Mouse (Mus musculus) CH12.LX (cell line): ENCODE data around the gene Arpp21. TPM values are rescaled to one million over a fixed set of nuclear protein-coding genes. Genes with fewer than 3 reads are reported as not detected.

Experiments
- DNase-seq: peaks from one replicate; pipeline ENCODE4 v3.0.0-alpha.2; 2013; ENCODE audit errors: extremely low read depth
- H3K27ac ChIP-seq: 2 replicates; pipeline ENCODE4 v1.5.1; 2012; ENCODE audit warnings: low read depth, mild to moderate bottlenecking, control low read depth, moderate library complexity; ENCODE audit not compliant: insufficient read depth
- H3K27me3 ChIP-seq: replicated peaks from 2 replicates; pipeline ENCODE3; 2012; ENCODE audit warnings: inconsistent platforms
- H3K36me3 ChIP-seq, 2 experiments: replicated peaks in 1 of 2; 2 replicates each; pipeline versions ENCODE3 to v1.6.1; 2012; ENCODE audit warnings: inconsistent platforms in 1 of 2, low read length in 1 of 2, mild to moderate bottlenecking in 1 of 2, mixed read lengths in 1 of 2, moderate library complexity in 1 of 2; ENCODE audit not compliant: control insufficient read depth in 1 of 2, insufficient read depth in 1 of 2
- H3K4me1 ChIP-seq, 2 experiments: 2 replicates each; pipeline ENCODE4 v1.6.1; 2012; ENCODE audit warnings: inconsistent platforms in 1 of 2, moderate library complexity in 1 of 2; ENCODE audit not compliant: insufficient read depth in 2 of 2, control insufficient read depth in 1 of 2
- H3K4me2 ChIP-seq: 2 replicates; pipeline ENCODE4 v1.6.1; 2012; ENCODE audit warnings: low read depth, mild to moderate bottlenecking, control low read depth; ENCODE audit not compliant: poor library complexity, insufficient read depth, severe bottlenecking
- H3K4me3 ChIP-seq, 3 experiments: fragments of 150-350 bp in 1 of 3; sonication (generic) in 1 of 3; replicated peaks in 1 of 3; 2 replicates each; pipeline versions ENCODE3 to v1.5.1; 2011 to 2012; ENCODE audit warnings: low read depth in 2 of 3, low read length in 2 of 3, mild to moderate bottlenecking in 2 of 3, moderate library complexity in 2 of 3, control low read depth in 1 of 3, improper control_type of control experiment in 1 of 3, inconsistent platforms in 1 of 3, mixed read lengths in 1 of 3; ENCODE audit not compliant: poor library complexity in 1 of 3
- H3K79me2 ChIP-seq: replicated peaks from 2 replicates; pipeline ENCODE4 v1.6.1; 2012; ENCODE audit warnings: mild to moderate bottlenecking, moderate library complexity; ENCODE audit not compliant: control insufficient read depth, poor library complexity, insufficient read depth, severe bottlenecking; ENCODE audit errors: extremely low read depth
- H3K9ac ChIP-seq: 2 replicates; pipeline ENCODE4 v1.6.1; 2012; ENCODE audit warnings: low read depth, mild to moderate bottlenecking, control low read depth, moderate library complexity; ENCODE audit not compliant: insufficient read depth
- H3K9me3 ChIP-seq: replicated peaks from 2 replicates; pipeline ENCODE3; 2012; ENCODE audit warnings: low read length, inconsistent platforms, mixed read lengths
- CHD1 ChIP-seq: IDR thresholded peaks from 2 replicates; pipeline ENCODE4 v1.6.1; 2012; ENCODE audit warnings: low read depth, low read length, improper control_type of control experiment, inconsistent platforms
- CHD2 ChIP-seq: IDR thresholded peaks from 2 replicates; pipeline ENCODE4 v1.6.1; 2011; ENCODE audit warnings: low read length, improper control_type of control experiment
- CTCF ChIP-seq, 2 experiments: IDR thresholded peaks in 1 of 2; conservative IDR thresholded peaks in 1 of 2; 2 replicates each; pipeline ENCODE4 v1.5.1; 2011 to 2012; ENCODE audit warnings: low read depth in 2 of 2, low read length in 2 of 2, improper control_type of control experiment in 1 of 2, inconsistent platforms in 1 of 2, mild to moderate bottlenecking in 1 of 2, moderate library complexity in 1 of 2
- EP300 ChIP-seq: IDR thresholded peaks from 2 replicates; pipeline ENCODE4 v1.6.1; 2011; ENCODE audit warnings: low read length, improper control_type of control experiment
- ETS1 ChIP-seq: conservative IDR thresholded peaks from 2 replicates; pipeline ENCODE4 v1.6.1; 2012; ENCODE audit warnings: low read depth, mild to moderate bottlenecking, inconsistent platforms, low read length, improper control_type of control experiment, moderate library complexity
- HCFC1 ChIP-seq: IDR thresholded peaks from 2 replicates; pipeline ENCODE4 v1.6.1; 2012; ENCODE audit warnings: low read depth, mild to moderate bottlenecking, inconsistent platforms, low read length, improper control_type of control experiment
- IRF4 ChIP-seq: IDR thresholded peaks from 2 replicates; pipeline ENCODE4 v1.6.1; 2014; ENCODE audit warnings: low read depth, mild to moderate bottlenecking, inconsistent platforms, low read length, improper control_type of control experiment
- MAX ChIP-seq: IDR thresholded peaks from 2 replicates; pipeline ENCODE4 v1.6.1; 2011; ENCODE audit warnings: low read length, improper control_type of control experiment
- MYC ChIP-seq: IDR thresholded peaks from 2 replicates; pipeline ENCODE4 v1.6.1; 2011; ENCODE audit warnings: low read depth, mild to moderate bottlenecking, improper control_type of control experiment, low read length
- NELFE ChIP-seq: IDR thresholded peaks from 2 replicates; pipeline ENCODE4 v1.6.1; 2011; ENCODE audit warnings: low read depth, low read length, improper control_type of control experiment
- NRF1 ChIP-seq: IDR thresholded peaks from 2 replicates; pipeline ENCODE4 v1.6.1; 2014; ENCODE audit warnings: low read depth, mild to moderate bottlenecking, inconsistent platforms, low read length, improper control_type of control experiment, moderate library complexity
- PAX5 ChIP-seq: IDR thresholded peaks from 2 replicates; pipeline ENCODE4 v1.6.1; 2012; ENCODE audit warnings: low read length, inconsistent platforms, mixed read lengths
- POLR2AphosphoS2 ChIP-seq: IDR thresholded peaks from 2 replicates; pipeline ENCODE4 v1.6.1; 2011; ENCODE audit warnings: low read depth, low read length, improper control_type of control experiment
- RCOR1 ChIP-seq: conservative IDR thresholded peaks from 2 replicates; pipeline ENCODE4 v1.6.1; 2012; ENCODE audit warnings: low read depth, mild to moderate bottlenecking, inconsistent platforms, low read length, improper control_type of control experiment
- TCF12 ChIP-seq: IDR thresholded peaks from 2 replicates; pipeline ENCODE4 v1.6.1; 2014; ENCODE audit warnings: low read depth, mild to moderate bottlenecking, inconsistent platforms, low read length, improper control_type of control experiment
- USF2 ChIP-seq: conservative IDR thresholded peaks from 2 replicates; pipeline ENCODE4 v1.6.1; 2011; ENCODE audit warnings: low read depth, low read length, improper control_type of control experiment
- ZC3H11A ChIP-seq: IDR thresholded peaks from 2 replicates; pipeline ENCODE4 v1.6.1; 2012; ENCODE audit warnings: low read depth, mild to moderate bottlenecking, inconsistent platforms, low read length, improper control_type of control experiment
- ZKSCAN1 ChIP-seq: IDR thresholded peaks from 2 replicates; pipeline ENCODE4 v1.6.1; 2012; ENCODE audit warnings: low read depth, inconsistent platforms, low read length, improper control_type of control experiment, borderline replicate concordance
- ZMIZ1 ChIP-seq: IDR thresholded peaks from 2 replicates; pipeline ENCODE4 v1.6.1; 2012; ENCODE audit warnings: low read depth, mild to moderate bottlenecking, inconsistent platforms, low read length, improper control_type of control experiment
- ZNF384 ChIP-seq: IDR thresholded peaks from 2 replicates; pipeline ENCODE4 v1.6.1; 2012; ENCODE audit warnings: low read depth, low read length, improper control_type of control experiment, inconsistent platforms
- dilution Hi-C: fragments of 300-500 bp; cut with MboI; formaldehyde crosslinking; loops from 2 replicates; pipeline ENCODE4 v1.14.3; 2020; ENCODE audit warnings: low sequenced_read_pairs; ENCODE audit not compliant: extremely low pct_unique_long_range_greater_than_20kb, extremely low pct_ligation_motif_present
- in situ Hi-C: fragments of 300-500 bp; cut with MboI; formaldehyde crosslinking; loops from 3 replicates; pipeline ENCODE4 v1.14.3; 2019; ENCODE audit warnings: low sequenced_read_pairs, low pct_ligation_motif_present, low pct_unique_long_range_greater_than_20kb, mixed read lengths
- polyA plus RNA-seq: library from polyadenylated mRNA; unstranded; fragments of >175 nt; gene quantifications from 2 replicates; pipeline ENCODE4 v1.2.1, GENCODE M21; 2012; ENCODE audit warnings: low read depth; ENCODE audit not compliant: insufficient read length
- total RNA-seq, 2 experiments: library from RNA; depleted of rRNA; stranded (reverse); fragments of 300-350 nt in 1 of 2; fragments of >200 nt in 1 of 2; gene quantifications; 2 replicates each; pipeline ENCODE4 v1.2.3; 2012 to 2014

The Arpp21 gene
- total and polyA plus RNA-seq, 3 experiments: not detected

GRCm38 (mm10) chr9:112111610-112112009 is 124.1 kb downstream of the Arpp21 start:
- 0 out of 4 replicates have a peak, but pooled peaks of 1 of the 2 experiments have one; percentile 10 for TF ChIP-seq CTCF (conservative IDR thresholded peaks at IDR 0.05 in 1 of 2, IDR thresholded peaks at IDR 0.05 in 1 of 2; ENCODE audit: low read depth in 2 of 2, low read length in 2 of 2)
- TF ChIP-seq NELFE: no peak
- no peak for TF ChIP-seq MAX
- no peak for TF ChIP-seq HCFC1

DNA sequence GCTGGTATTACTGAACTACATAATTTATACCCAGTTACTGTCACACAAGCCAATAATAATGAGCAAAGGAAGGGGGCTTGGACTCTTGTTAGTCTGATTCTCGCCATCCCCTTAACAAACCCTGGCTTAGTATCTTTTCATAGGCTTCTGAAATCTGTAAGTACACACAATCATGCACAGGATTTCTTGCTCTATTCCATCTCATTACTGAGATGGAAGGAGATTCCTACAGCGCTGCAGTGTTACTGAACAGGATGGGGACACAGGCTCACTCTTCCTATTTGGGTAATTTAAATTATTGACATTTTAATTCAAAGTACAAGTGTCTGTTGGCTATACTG is 132.9 kb downstream of the Arpp21 start:
- Histone ChIP-seq H3K27ac (no peak overlapping the region), H3K4me2 (no peak overlapping the region), H3K27me3 (no peaks in the 10 kb centered on the region), H3K9ac (no peak overlapping the region), H3K79me2 (no peaks in the 10 kb centered on the region), H3K4me3 (no peak overlapping the region), H3K36me3 (no peaks in the 10 kb centered on the region), H3K9me3 (peaks cover 67% of the 10 kb centered on the region), H3K4me1 (no peaks in the 10 kb centered on the region)
- DNase-seq: no peak
- TF ChIP-seq TCF12 (no peak), ZKSCAN1 (no peak), CHD1 (no peak), CHD2 (no peak), ETS1 (no peak), USF2 (no peak), POLR2AphosphoS2 (no peak), PAX5 (no peak), EP300 (no peak)
- in situ Hi-C loops (no loop called here), dilution Hi-C loops (no loop called here)

More at GRCm38 (mm10) chr9:112111610-112112009, 124.1 kb downstream of the Arpp21 start:
- in situ Hi-C loops (no loop called here), dilution Hi-C loops (no loop called here)
- Histone ChIP-seq H3K79me2 (no peaks in the 10 kb centered on the region), H3K36me3 (no peaks in the 10 kb centered on the region), H3K9me3 (peaks cover 69% of the 10 kb centered on the region), H3K4me3 (no peak overlapping the region), H3K27me3 (no peaks in the 10 kb centered on the region), H3K4me1 (no peaks in the 10 kb centered on the region), H3K4me2 (no peak overlapping the region), H3K27ac (no peak overlapping the region), H3K9ac (no peak overlapping the region)
- DNase-seq: no peak

GRCm38 (mm10) chr9:112102155-112102851 is 133.4 kb downstream of the Arpp21 start:
- H3K4me2 ChIP-seq: no peak overlapping the region
- dilution Hi-C loops (no loop called here), in situ Hi-C loops (no loop called here)
- no peak overlapping the region for H3K4me3 ChIP-seq
- no peak for TF ChIP-seq RCOR1
- TF ChIP-seq ZMIZ1: no peak
- TF ChIP-seq ETS1: no peak
- no peak for TF ChIP-seq NELFE
- TF ChIP-seq ZNF384: no peak
- TF ChIP-seq IRF4: no peak
- TF ChIP-seq EP300: no peak
- TF ChIP-seq ZC3H11A: no peak
- TF ChIP-seq NRF1: no peak
- TF ChIP-seq MYC: no peak
- no peaks in the 10 kb centered on the region for H3K79me2 ChIP-seq
- no peaks in the 10 kb centered on the region for H3K27me3 ChIP-seq
- no peak overlapping the region for H3K9ac ChIP-seq
- H3K36me3 ChIP-seq: no peaks in the 10 kb centered on the region
- no peaks in the 10 kb centered on the region for H3K4me1 ChIP-seq
- no peak overlapping the region for H3K27ac ChIP-seq
- DNase-seq: no peak
- H3K9me3 ChIP-seq: peaks cover 68% of the 10 kb centered on the region
